Mouse (Mus musculus): ENCODE results near the gene Jtb.
A peak's percentile ranks its signal among the peaks of the same experiment; 100 is the strongest.
"Not testable (repeated sequence)": the region's sequence is repeated elsewhere in the genome, so short reads cannot be mapped to it uniquely, and the experiment has no call there.

The Jtb gene

DNA sequence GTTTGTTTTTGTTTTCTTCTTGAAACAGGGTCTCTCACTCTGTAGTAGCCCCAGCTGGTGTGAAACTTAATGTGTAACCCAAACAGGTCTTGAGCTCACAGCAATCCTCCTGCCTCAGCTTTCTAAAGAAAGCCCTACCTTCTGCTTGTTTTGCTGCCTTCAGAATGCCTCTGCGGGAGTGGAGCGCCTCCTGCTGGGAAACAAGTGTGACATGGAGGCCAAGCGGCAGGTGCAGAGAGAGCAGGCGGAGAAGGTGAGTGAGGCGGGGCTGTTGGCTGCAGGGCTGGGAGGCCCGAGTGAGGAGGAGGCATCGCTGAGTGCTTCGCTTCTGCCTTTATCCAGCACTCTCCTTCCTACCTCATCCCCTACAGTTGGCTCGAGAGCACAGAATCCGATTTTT is 7.1 kb upstream of the Jtb start:
- no peak for DNase-seq (ENCODE audit: low spot score)

DNA sequence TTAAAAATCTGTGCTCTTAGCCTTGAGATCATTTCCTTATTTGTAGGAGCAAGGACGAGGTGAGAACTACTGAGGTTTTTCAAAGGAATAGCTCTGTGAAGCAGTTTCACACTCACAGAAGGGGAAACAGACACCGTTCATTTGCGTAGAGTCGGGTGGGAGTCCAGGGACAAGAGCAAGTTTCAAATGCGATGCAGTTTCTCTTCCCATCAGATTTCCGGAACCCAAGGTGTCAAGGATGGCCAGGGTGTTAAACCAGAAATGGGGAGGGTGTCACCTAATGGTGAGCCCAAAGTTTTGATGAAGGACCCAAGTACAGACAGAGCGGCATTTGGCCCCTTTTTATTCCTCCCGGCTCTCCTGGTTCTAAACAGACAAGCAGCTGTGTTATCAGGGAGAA is 322 bp upstream of the Jtb start:
- no peak for DNase-seq (ENCODE audit: low spot score)

DNA sequence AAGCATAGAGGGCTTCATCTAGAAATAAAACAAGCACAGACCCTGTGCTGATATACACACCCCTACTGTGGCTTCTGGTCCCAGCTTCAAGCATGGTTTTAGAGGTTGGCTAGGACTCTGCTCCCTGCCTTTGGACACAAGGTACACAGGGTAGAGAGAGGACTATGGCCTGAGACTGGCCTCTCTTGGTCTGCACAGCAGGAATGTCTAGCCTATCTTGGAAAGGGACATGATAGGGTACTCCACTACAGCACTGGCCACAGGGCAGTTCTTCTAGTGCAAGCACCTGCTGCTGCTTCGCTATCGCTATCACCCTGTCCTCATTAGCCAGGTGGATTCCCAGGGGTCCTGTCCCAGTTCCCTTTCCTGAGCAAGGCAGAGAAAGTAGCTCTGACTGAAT is 9.9 kb downstream of the Jtb start:
- no peak for DNase-seq (ENCODE audit: low spot score)

DNA sequence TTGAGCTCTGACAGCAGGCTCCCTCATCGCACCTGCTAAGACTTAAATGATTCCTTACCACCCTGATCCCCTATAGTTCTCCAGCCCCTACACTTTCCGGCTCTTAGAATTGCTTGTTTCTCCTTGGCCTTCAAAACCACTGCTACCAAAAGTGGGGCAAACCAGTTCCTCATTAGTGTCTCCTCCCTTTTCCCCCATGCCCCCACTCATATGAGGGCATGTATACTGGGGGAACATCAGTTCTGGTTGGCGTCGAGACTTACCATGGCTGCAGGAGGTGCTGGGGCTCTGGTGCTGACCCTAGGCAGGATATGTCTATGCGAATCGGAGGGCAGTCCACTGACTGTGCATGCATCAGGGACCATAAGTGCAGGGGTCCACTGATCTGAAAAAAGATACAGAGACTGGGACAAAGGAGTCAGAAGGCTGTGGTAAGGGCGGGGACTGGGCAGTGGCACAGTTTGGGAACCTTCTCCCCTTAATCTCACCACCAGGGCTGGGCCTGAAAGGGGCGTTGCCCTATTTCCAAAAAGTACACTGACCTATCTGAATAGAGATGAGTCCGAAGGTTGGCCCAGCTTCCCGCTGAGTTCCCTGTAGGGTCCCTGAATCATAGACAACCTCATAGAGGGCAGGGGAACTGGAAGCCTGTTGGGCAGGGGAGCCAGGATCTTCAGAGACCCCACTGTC is 10.4 kb downstream of the Jtb start:
- DNase-seq (ENCODE audit: low spot score) = no peak

DNA sequence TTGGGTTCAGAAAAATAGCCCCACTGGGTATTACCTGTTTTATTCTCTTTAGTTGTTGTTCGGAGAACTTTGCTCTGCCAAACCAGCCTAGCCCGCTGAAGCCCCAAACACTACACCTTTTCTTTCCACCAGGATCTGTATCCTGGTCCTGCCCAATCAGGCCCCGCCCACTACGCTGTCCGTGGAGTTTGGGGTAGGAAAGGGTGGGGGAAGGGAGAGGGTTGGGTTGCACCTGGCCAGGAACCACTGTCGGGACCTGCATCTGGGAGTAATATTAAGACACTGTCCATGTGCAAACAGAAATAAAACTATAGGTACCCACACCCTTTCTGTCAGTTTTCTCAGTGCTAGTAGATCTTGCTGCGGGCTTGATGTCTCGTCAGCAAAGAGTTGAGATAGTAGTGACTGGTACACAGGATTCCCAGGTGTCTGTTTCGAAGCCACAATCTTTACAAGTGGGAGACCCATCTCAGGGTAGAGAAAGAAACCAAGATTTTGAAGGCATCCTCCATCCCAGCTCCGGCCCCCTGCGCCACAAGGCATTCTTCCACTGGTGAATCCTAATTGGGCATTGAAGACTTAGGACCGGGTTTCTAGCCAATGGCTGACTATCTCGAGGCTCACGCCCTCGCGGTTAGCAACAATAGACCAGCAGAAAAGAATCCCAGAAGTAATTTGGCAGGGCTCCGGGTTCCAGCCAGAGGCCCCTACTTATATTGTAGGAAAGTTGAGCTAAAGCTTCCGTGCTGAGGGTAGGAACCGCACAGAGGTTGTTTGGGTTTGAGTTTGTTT is 11.8 kb downstream of the Jtb start, which contains the start of gene Creb3l4:
Creb3l4 (minus strand) TSS at position 529 of the 792 bp plus-strand sequence.
- no peak for DNase-seq (ENCODE audit: low spot score)

DNA sequence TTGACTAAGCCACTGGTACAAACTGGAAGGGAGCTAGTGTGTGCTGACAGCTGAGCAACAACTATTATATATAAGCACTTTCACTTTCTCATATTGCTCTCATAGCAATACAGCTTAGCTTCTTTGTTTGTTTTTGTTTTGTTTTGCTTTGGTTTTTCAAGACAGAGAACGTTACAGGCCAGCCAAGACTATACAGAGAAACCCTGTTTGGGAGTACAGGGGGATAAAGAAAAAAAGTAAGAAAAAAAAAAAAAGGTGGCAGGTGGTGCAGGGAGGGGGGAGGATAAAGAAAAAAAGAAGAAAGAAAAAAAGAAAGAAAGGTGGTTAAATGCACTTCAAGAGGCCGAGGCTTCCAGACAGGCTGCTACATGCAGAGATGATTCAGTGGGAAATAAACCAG is 14.0 kb downstream of the Jtb start:
- no peak for DNase-seq (ENCODE audit: low spot score)

DNA sequence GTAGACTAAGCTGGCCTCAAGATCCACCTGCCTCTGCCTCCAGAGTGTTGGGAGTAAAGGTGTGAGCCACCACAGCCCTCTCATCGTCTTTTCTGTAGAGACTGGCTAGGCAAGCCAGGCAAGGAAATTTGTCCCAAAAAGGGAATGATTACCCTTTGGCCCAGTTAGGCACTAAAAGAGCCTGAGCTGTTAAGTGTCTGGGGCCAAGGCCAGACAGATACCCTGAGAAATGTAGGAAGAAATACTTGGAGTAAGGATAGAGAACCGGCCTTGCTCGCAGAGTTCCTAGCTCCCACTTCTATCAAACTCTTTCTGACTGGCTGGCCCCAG is 16.2 kb downstream of the Jtb start:
- DNase-seq (ENCODE audit: low spot score) = no peak

DNA sequence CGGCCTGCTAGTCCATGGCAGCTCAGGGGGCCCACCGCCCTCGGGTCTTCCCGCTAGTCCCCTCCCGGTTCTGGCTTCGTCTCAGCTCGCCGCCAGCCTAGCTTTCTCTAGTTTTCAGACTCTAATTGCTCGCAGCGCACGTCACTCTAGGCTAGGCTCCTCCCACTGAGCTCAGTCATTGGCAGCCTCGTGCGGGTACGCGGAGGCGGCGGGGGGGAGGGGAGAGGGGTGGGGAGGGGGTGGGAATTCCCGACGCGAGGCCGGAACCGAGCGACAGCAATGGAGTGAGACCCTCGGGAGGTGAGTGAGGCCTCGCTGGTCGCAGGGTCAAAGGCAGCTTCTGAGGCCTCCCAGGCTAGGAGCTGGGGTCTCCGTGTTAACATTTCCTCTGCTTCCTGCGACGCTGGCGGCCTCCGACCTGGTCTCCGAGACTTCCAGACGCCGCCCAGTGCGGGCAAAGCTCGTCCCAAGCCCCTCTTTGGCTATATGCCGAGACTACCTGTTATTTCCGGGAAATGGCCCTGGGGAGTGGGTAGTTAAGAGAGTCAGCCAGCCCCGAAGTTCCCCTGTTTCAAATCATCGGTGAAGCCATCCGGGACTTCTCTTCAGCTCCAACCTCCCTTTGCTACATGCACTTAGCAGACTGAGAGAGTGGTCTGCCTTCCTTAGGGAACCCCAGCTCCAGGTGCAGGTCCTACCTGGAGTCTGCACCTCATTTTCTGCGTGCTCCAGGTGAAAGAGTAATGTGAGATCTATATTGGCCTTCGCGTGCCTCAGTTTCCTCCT is 16.8 kb downstream of the Jtb start, which contains the start of gene Slc39a1:
Slc39a1 (plus strand) TSS at position 213 of the 786 bp plus-strand sequence.
- DNase-seq (ENCODE audit: low spot score) = peak; percentile 95

DNA sequence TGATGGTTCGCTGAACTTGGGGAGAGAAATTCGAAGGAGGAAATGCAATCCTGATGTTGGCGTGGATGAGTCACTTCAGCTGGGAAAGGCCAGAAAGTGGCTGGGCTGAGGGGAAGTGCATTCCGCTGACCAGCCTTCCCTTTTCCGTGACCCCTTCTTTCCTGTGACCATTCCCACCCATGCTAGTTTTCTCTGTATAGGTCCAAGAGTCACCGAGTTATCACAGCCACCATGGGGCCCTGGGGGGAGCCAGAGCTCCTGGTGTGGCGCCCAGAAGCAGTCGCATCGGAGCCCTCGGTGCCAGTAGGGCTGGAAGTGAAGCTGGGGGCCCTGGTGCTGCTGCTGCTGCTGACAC is 17.3 kb downstream of the Jtb start:
- peak; percentile 46 for DNase-seq (ENCODE audit: low spot score)

DNA sequence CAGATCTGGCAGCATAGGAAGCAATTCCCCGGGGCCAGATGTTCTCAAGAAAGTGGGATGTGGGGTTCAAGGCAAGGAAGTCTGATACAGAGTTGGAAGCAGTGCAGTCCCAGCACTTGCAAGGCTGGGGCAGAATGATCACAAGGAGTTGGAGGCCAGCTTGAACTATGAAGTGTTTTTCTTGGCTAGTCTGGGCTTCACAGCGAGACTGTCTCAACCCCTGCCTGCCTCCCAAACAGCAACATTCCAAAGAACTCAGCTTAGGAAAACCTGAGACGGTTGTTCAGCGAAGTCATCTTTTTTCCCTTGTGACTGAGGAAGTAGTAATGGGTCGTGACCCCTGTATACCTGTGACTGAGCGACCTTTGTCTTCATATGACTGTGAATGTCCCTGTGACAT is 19.4 kb downstream of the Jtb start:
- DNase-seq (ENCODE audit: low spot score) = no peak

DNA sequence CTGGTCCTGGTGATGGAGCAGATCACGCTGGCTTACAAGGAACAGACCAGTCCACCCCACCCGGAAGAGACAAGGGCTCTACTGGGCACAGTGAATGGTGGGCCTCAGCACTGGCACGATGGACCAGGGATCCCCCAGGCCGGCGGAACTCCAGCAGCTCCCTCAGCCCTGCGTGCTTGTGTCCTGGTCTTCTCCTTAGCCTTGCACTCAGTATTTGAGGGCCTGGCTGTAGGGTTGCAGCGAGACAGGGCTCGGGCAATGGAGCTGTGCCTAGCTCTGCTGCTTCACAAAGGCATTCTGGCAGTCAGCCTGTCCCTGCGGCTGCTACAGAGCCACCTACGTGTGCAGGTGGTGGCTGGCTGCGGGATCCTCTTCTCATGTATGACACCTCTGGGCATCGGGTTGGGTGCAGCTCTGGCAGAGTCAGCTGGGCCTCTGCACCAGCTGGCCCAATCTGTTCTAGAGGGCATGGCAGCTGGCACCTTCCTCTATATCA is 20.4 kb downstream of the Jtb start:
- DNase-seq (ENCODE audit: low spot score) = not testable (repeated sequence)

DNA sequence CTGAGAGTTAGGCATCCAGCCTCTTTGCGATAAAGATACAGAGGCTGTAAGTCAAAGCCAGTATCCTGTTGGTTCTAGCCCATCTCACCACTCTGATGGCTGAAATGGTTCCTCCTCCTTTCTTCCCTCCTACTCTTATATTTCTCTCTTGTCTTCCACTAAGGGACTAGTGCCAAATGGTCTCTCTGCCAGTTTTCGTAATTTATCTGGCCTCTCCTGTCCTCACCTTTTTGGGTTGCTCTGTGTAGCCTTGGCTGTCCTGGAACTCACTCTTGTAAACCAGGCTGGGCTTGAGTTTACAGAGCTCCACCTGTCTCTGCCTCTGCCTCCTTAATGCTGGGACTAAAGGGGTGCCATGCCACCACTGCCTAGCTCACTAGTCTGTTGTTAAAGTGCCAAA is 21.3 kb downstream of the Jtb start:
- DNase-seq (ENCODE audit: low spot score) = not testable (repeated sequence)

DNA sequence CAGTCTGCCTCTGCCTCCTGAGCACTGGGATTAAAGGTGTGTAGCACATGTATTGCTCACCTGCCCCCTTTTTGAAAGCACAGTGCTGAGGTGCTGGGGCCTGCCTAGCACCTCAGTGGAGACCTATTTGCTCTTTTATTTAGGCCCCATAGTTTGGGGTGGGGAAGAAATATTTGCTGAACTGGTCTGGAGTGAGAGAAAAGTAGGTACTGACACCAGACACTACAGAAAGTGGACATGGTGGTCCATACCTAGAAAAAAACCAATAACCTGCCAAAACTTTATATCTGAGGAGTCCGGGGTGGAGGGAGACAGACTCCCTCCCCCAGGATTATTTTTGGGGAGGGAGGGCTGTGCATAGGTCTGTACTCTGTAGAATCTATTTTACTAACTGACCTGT is 21.8 kb downstream of the Jtb start:
- not testable (repeated sequence) for DNase-seq (ENCODE audit: low spot score)

DNA sequence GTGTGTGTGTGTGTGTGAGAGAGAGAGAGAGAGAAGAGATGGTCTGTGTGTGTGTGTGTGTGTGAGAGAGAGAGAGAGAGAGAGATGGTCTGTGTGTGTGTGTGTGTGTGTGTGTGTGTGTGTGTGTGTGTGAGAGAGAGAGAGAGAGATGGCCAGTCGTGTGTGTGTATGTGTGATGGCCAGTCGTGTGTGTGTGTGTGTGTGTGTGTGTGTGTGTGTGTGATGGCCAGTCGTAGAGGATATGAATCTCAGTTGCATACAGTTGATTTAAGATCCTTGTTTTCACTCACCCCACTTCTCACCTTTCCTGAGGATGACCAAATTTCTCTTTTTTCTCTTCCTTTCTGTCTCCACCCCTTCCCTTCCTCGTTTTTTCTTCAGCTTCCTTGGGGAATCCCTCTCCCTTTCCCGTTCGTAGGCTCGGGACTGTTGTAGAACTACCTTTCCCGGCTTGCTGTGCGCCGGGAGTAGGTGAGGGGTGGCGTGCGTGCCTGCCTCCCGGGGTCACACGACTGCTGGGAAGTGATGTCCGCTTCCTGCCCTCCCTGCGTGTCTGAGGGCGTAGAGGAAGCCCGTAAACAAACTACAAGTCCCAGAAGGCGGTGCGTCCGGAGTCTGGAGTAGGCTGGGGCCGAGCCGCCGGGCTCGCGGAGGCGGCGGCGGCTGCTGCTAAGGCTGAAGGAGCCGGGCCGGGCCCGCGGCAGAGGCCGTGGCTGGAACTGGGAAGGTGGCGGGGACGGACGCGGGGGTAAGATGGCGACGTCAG is 22.4 kb downstream of the Jtb start, which contains the start of gene Crtc2:
Crtc2 (plus strand) TSS at position 511 of the 766 bp plus-strand sequence.
- DNase-seq (ENCODE audit: low spot score) = peak; percentile 97

DNA sequence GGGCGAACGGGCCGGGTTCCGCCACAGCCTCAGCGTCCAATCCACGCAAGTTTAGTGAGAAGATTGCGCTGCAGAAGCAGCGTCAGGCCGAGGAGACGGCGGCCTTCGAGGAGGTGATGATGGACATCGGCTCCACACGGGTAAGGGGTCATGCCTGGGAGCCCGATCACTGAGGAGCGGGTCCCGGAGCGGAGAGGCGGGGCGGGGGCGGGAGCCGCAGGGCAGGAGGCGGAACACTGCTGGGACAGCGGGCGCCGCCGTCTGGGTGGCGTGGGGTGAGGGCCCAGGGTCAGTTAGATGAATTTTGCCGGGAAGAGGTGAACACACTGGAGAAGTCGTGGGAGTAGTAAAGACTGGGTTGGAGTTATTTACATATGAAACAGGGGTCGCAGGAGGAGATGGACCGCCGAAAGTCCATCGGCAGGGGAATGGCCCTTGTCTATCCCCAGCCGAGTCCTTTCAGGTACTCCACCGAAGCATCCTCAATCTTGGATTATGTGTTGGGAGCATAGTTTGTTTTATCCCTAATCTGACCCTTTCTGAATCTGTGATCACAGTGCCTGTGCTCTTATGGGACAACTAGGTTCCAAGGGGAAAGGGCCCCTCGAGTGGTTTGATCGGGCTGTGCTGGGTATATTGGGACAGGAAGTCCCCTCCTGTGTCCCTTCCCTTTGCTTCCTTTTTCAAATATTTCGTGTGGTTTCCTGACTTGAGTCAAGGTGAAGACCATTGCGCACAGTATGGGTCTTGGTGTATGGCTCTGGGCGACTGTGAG is 23.2 kb downstream of the Jtb start:
- DNase-seq (ENCODE audit: low spot score) = no peak

DNA sequence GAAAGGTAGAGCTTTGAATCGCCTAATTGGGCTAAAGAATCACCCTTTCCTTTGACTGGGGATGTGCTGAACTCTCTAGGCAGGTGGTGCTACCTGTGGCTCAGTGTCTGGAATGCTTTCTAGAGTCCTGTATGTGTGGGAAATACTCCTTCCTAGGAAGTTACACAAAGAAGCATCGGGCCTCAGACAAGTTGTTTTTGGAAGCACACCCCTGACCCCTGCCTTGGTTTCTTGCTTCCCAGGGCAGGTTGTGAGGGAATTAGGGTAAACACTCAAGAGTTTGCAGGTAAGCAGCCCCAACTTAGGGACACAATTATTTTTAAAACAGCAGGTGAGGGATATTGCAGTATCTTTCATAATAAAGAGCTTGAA is 23.8 kb downstream of the Jtb start:
- no peak for DNase-seq (ENCODE audit: low spot score)

DNA sequence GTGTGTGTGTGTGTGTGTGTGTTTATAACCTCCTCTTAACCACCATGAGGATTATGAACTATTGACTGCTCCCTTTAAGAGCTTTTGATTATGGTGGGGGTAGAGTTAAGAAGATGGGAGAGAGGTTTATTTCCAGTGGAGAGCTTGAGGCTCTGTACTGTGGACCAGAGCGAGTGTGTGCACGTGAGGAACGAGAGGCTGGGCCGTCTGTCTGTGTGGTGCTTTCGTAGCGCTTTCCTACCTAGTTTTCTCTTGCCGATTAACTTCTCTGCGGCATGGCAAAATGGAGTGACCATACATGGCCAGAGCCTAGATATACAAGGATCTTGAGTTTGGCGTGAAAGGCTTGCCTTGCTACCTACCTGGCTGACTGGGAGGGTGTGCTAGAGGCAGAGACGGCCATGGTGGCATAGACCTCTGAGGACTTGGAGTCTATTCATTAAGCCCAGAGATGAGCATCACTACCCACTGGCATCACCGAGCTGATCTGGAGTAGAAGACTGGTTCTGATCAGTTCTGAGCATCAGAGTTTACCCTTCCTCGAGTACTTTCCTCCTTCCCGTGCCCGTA is 24.5 kb downstream of the Jtb start:
- no peak for DNase-seq (ENCODE audit: low spot score)

DNA sequence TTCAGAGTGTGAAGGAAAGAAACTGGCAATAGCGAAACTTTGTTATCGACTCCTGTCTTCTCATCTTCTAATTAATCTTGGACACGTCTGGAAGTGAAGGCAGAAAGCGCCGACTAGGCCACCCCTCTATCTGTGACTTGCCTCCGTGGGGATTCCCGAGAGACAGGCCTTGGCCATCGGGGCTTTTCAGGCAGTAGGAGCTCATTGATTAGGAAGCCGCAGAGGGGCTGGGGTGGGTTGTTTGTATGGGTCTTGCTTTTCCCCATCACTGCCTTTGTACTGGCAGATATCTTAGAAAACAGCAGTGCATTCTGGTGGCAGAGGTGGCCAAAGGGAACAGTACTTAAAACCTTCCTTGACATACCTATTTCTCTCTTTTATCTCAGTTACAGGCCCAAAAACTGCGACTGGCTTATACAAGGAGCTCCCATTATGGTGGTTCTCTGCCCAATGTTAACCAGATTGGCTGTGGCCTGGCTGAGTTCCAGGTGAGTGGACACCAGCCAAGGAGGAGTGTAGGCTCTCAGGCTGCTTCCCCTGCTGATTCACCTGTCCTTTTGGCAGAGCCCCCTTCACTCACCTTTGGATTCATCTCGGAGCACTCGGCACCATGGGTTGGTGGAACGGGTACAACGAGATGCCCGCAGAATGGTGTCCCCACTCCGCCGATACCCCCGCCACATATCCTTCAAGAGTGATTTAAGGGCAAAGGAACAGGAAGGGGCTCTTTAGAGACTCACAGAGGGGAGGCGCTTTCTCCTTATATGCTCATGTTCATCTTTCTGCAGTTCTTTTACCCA is 25.5 kb downstream of the Jtb start:
- peak; percentile 46 for DNase-seq (ENCODE audit: low spot score)

DNA sequence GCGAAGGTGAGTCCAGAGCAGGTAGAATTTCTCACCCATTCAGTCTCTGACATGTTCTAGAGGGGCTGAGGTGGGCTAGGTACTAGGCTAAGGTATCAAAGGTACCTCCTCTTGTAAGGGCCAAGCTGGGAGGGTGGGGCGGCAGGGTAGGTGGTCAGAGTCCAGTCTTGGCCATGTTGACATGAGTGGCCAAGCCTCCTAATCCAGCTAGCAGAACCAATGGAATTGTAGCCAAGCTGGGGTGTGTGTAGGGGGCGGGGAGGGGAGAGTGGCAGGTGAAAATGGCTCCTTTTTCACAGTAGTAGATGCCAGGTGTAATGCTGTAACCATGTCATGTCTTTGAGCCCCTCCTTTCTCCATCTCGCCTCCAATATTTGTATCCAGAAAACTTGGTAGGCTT is 27.1 kb downstream of the Jtb start:
- no peak for DNase-seq (ENCODE audit: low spot score)
